Mouse (Mus musculus) limb, embryonic 14.5 days (tissue): ENCODE measurements around the gene Ccnc. TPM values are rescaled to one million over a fixed set of nuclear protein-coding genes. Genes with fewer than 3 reads are reported as not detected.

Source experiments
- ATAC-seq: fragments of 200-750 bp; cut with Nextera tagmentation; 2 replicates; pipeline ENCODE4 v1.8.0; 2017; ENCODE audit warnings: low read depth, moderate number of reproducible peaks, moderate TSS enrichment; ENCODE audit not compliant: low FRiP score
- DNase-seq: peaks from one replicate; pipeline ENCODE4 v3.0.0-alpha.2; 2015; ENCODE audit warnings: low spot score
- H3K27ac ChIP-seq: fragments of 300-500 bp; sonication (generic); replicated peaks from 2 replicates; pipeline ENCODE4 v1.5.1; 2014; ENCODE audit warnings: low read depth, mild to moderate bottlenecking, low read length, moderate library complexity, mixed read lengths
- H3K27me3 ChIP-seq: fragments of 300-500 bp; sonication (generic); 2 replicates; pipeline ENCODE4 v1.6.1; 2014; ENCODE audit warnings: low read length, mixed read lengths; ENCODE audit not compliant: control insufficient read depth, insufficient read depth
- H3K36me3 ChIP-seq: fragments of 300-500 bp; sonication (generic); 2 replicates; pipeline ENCODE4 v1.6.1; 2014; ENCODE audit warnings: mild to moderate bottlenecking, low read length, moderate library complexity, mixed read lengths; ENCODE audit not compliant: control insufficient read depth, insufficient read depth
- H3K4me1 ChIP-seq: fragments of 300-500 bp; sonication (generic); 2 replicates; pipeline ENCODE4 v1.6.1; 2014; ENCODE audit warnings: antibody characterized with exemption, low read length, mixed read lengths; ENCODE audit not compliant: control insufficient read depth, insufficient read depth
- H3K4me2 ChIP-seq: fragments of 300-500 bp; sonication (generic); replicated peaks from 2 replicates; pipeline ENCODE4 v1.6.1; 2014; ENCODE audit warnings: low read depth, mild to moderate bottlenecking, low read length, moderate library complexity; ENCODE audit not compliant: severe bottlenecking
- H3K4me3 ChIP-seq: fragments of 300-500 bp; sonication (generic); replicated peaks from 2 replicates; pipeline ENCODE4 v1.5.1; 2014; ENCODE audit warnings: low read length
- H3K9ac ChIP-seq: fragments of 300-500 bp; sonication (generic); 2 replicates; pipeline ENCODE4 v1.6.1; 2014; ENCODE audit warnings: mild to moderate bottlenecking, low read depth, low read length, moderate library complexity; ENCODE audit not compliant: severe bottlenecking
- H3K9me3 ChIP-seq: fragments of 300-500 bp; sonication (generic); 2 replicates; pipeline ENCODE4 v1.6.1; 2016; ENCODE audit warnings: low read length; ENCODE audit not compliant: control insufficient read depth
- POLR2A ChIP-seq: fragments of 200-500 bp; IDR thresholded peaks from 2 replicates; pipeline ENCODE4 v1.8.0; 2012; ENCODE audit warnings: inconsistent platforms, mild to moderate bottlenecking, moderate library complexity, borderline replicate concordance; ENCODE audit not compliant: insufficient read depth, insufficient read length; ENCODE audit errors: extremely low read depth
- WGBS: fragments of 180-500 bp; shearing (Covaris S2); extraction: QIAGEN DNeasy Blood & Tissue Kit; methylation state at CpG from one replicate; pipeline ENCODE4 v1.1.7; 2014; 5-methylcytosine and 5-hydroxymethylcytosine counted together
- polyA plus RNA-seq, 2 experiments: library from polyadenylated mRNA; depleted of rRNA in 1 of 2; stranded (reverse) in 1 of 2; unstranded in 1 of 2; fragments of >200 nt; fragmentation: Nextera tagmentation in 1 of 2; extraction: Ambion mirVana in 1 of 2; gene quantifications; 2 replicates each; pipeline versions ENCODE4 v1.2.1 to v1.2.3; 2012 to 2014

The Ccnc gene
- polyA plus RNA-seq (2012; rRNA removed) = 17.1 and 18.0 TPM in 2 replicates
- 34.7 and 41.1 TPM in 2 replicates for polyA plus RNA-seq (2014; fragmentation: Nextera tagmentation; extraction: Ambion mirVana)

- TF ChIP-seq POLR2A = peak; percentile 89; the same call in 1 of the 2 replicates
- peak; percentile 99 for ATAC-seq
- WGBS = under 1% methylated on average over 36 of the region's 37 CpGs
Observed at GRCm38 (mm10) chr4:21727615-21728165, at the start of gene Ccnc. Gene Ccnc, plus strand, starts transcription at chr4:21727701.

GRCm38 (mm10) chr4:21678101-21678974, 49.2 kb upstream of the Ccnc start:
- no peak for TF ChIP-seq POLR2A
- Histone ChIP-seq H3K4me3 (peak overlapping the region; percentile 42), H3K9ac (no peak overlapping the region), H3K4me2 (peak overlapping the region; percentile 53), H3K36me3 (no peaks in the 10 kb centered on the region), H3K4me1 (peaks cover 8% of the 10 kb centered on the region; the same call in 1 of the 2 replicates), H3K9me3 (no peaks in the 10 kb centered on the region), H3K27ac (no peak overlapping the region), H3K27me3 (peaks cover 98% of the 10 kb centered on the region)
- ATAC-seq = no peak
- under 1% methylated on average over 57 of the region's 84 CpGs for WGBS
- no peak for DNase-seq

More at GRCm38 (mm10) chr4:21727615-21728165, at the start of gene Ccnc:
- Histone ChIP-seq H3K4me3 (peak within 1 kb of the TSS; percentile 70), H3K27me3 (no peaks in the 10 kb centered on the region), H3K9ac (peak within 1 kb of the TSS; percentile 74), H3K4me1 (peaks cover 4% of the 10 kb centered on the region; the same call in 1 of the 2 replicates), H3K36me3 (peaks cover under 1% of the 10 kb centered on the region; the same call in 1 of the 2 replicates), H3K9me3 (no peaks in the 10 kb centered on the region), H3K27ac (peak within 1 kb of the TSS; percentile 63), H3K4me2 (peak within 1 kb of the TSS; percentile 70)
- peak; percentile 95 for DNase-seq

- no peaks in the 10 kb centered on the region for H3K36me3 ChIP-seq
- H3K4me3 ChIP-seq = peak overlapping the region; percentile 42
- peak overlapping the region; percentile 53 for H3K4me2 ChIP-seq
- no peak for DNase-seq
- 1% methylated on average over 33 of the region's 79 CpGs for WGBS
- peaks cover 8% of the 10 kb centered on the region; the same call in 1 of the 2 replicates for H3K4me1 ChIP-seq
- no peak overlapping the region for H3K9ac ChIP-seq
- TF ChIP-seq POLR2A = no peak
- peak; percentile 72 for ATAC-seq
- no peak overlapping the region for H3K27ac ChIP-seq
- no peaks in the 10 kb centered on the region for H3K9me3 ChIP-seq
- H3K27me3 ChIP-seq = peaks cover 99% of the 10 kb centered on the region
Observed at GRCm38 (mm10) chr4:21678975-21679623, 48.4 kb upstream of the Ccnc start.

- H3K27me3 ChIP-seq = peaks cover 99% of the 10 kb centered on the region
- no peak overlapping the region for H3K9ac ChIP-seq
- no peaks in the 10 kb centered on the region for H3K36me3 ChIP-seq
- 0 out of 2 replicates have a peak, but pooled peaks have one; percentile 3 for ATAC-seq
- H3K4me2 ChIP-seq = peak overlapping the region; percentile 53
- no peak for TF ChIP-seq POLR2A
- no peak overlapping the region for H3K27ac ChIP-seq
- 3% methylated on average over 42 of the region's 42 CpGs for WGBS
- no peaks in the 10 kb centered on the region for H3K9me3 ChIP-seq
- no peak for DNase-seq
- peak overlapping the region; percentile 42 for H3K4me3 ChIP-seq
- H3K4me1 ChIP-seq = peaks cover 8% of the 10 kb centered on the region; the same call in 1 of the 2 replicates
Observed at GRCm38 (mm10) chr4:21679624-21680480, 47.6 kb upstream of the Ccnc start.
